Mouse (Mus musculus): Measurements from ENCODE around the gene Tbxas1. TPM values are rescaled to one million over a fixed set of nuclear protein-coding genes. Genes with fewer than 3 reads are reported as not detected.

The Tbxas1 gene
- polyA plus RNA-seq, 1 experiment from 2014 or later = 1.8 TPM

DNA sequence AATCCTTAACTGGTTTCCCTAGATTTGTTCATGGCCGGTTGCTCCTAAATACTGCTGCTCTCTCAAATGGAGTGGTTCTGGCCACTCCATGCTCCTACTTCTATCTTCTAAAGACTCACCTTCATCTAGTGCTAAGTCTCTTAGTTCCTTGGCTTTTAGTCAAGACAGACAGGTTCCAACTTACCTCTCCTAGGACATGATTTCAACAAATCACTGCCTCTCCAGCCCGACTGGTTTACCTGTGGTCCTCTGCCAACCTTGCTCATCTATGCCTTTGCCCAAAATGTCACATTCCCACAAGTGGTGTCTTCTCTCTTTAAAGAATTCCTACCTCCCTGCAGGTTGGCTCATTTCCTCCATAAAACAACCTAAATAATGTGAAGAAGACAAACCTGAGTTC is 2.5 kb downstream of the Tbxas1 start:
- Histone ChIP-seq H3K4me1 (peaks cover 13% of the 10 kb centered on the region), H3K27me3 (peaks cover 18% of the 10 kb centered on the region), H3K9ac (no peak overlapping the region), H3K4me3 (replicated peaks) (no peak overlapping the region), H3K36me3 (replicated peaks) (no peaks in the 10 kb centered on the region), H3K4me2 (no peak overlapping the region), H3K27ac (no peak overlapping the region), H3K9me3 (no peaks in the 10 kb centered on the region)
- 91% methylated on average over 2 of the region's 2 CpGs for whole genome bisulfite sequencing
- ATAC-seq (ENCODE audit: low FRiP score) = no peak

DNA sequence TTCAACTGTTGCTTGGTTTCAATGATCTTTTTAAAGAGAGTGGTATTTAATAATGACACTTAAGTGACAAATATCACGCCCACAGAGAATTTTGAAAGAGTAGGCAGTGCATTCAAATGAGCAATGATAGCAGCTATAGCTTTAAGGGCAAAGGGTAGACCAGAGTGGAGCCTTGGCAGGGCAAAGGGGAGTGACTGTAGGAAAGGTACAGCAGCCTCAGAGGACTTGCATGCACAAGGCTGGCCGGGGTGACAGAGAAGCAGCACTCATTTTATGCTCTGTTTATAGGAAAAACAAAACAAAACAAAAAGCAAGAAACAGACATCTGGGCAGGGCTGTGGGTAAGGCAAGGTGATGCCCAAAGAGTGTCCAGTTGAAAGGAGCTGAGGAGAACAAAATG is 6.3 kb downstream of the Tbxas1 start:
- H3K4me1 ChIP-seq = peaks cover 9% of the 10 kb centered on the region; the same call in 1 of the 2 replicates
- no peaks in the 10 kb centered on the region for H3K36me3 ChIP-seq (replicated peaks)
- peaks cover 26% of the 10 kb centered on the region for H3K27me3 ChIP-seq
- no peaks in the 10 kb centered on the region for H3K9me3 ChIP-seq
- WGBS = 69% methylated on average over 2 of the region's 2 CpGs
- no peak for ATAC-seq (ENCODE audit: low FRiP score)
- no peak overlapping the region for H3K9ac ChIP-seq
- H3K27ac ChIP-seq = no peak overlapping the region
- no peak overlapping the region for H3K4me3 ChIP-seq (replicated peaks)
- H3K4me2 ChIP-seq = no peak overlapping the region

DNA sequence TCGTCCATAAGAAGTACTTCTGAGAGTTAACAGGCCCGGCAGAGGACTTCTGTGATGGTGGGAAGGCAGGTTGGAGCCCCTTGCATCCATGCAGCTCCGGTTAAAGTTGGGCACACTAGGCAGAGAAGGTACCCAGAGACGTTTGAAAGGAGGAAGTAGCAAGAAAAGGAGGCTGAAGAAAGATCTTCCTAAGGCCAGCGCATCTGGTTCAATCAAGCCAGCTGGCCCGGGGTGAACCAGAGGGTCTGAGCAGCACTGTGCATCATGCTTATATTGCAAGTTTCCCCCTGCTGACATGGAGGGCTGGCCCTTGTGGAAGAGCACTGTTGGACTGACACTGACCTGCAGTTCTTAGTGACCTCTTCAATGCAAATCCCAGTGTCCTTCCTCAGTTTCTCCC is 6.8 kb downstream of the Tbxas1 start:
- 65% methylated on average over 6 of the region's 6 CpGs for WGBS
- ATAC-seq (ENCODE audit: low FRiP score) = no peak
- H3K9ac ChIP-seq = no peak overlapping the region
- no peaks in the 10 kb centered on the region for H3K36me3 ChIP-seq (replicated peaks)
- no peak overlapping the region for H3K4me2 ChIP-seq
- peaks cover 26% of the 10 kb centered on the region for H3K27me3 ChIP-seq
- no peaks in the 10 kb centered on the region for H3K9me3 ChIP-seq
- no peak overlapping the region for H3K27ac ChIP-seq
- H3K4me1 ChIP-seq = peaks cover 9% of the 10 kb centered on the region; the same call in 1 of the 2 replicates
- H3K4me3 ChIP-seq (replicated peaks) = no peak overlapping the region

DNA sequence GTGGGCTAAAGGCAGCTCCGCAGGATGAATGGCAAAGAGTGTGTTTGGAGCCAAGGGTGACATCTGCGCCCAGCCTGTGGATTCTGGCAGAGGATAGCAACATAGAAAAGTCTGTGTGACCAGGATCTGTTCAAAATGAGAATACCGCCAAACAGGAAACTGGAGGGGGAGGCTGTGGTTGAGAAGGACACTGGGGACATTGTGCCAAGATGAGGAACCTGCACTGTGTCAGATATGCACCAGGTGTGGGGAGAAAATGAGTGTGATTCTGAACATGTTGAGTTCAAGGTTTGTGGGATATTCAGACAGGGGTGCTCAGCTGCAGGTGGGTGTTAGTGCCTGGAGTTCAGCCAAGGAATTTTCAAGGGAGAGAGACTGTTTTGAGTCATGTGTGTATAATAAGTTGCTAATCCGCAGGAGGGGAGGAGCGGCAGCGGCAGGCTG is 7.5 kb downstream of the Tbxas1 start:
- no peak overlapping the region for H3K9ac ChIP-seq
- no peaks in the 10 kb centered on the region for H3K36me3 ChIP-seq (replicated peaks)
- H3K4me3 ChIP-seq (replicated peaks) = no peak overlapping the region
- H3K4me2 ChIP-seq = no peak overlapping the region
- H3K27me3 ChIP-seq = peaks cover 22% of the 10 kb centered on the region
- WGBS = 60% methylated on average over 6 of the region's 6 CpGs
- no peak overlapping the region for H3K27ac ChIP-seq
- ATAC-seq (ENCODE audit: low FRiP score) = no peak
- H3K9me3 ChIP-seq = no peaks in the 10 kb centered on the region
- peaks cover 9% of the 10 kb centered on the region; the same call in 1 of the 2 replicates for H3K4me1 ChIP-seq

DNA sequence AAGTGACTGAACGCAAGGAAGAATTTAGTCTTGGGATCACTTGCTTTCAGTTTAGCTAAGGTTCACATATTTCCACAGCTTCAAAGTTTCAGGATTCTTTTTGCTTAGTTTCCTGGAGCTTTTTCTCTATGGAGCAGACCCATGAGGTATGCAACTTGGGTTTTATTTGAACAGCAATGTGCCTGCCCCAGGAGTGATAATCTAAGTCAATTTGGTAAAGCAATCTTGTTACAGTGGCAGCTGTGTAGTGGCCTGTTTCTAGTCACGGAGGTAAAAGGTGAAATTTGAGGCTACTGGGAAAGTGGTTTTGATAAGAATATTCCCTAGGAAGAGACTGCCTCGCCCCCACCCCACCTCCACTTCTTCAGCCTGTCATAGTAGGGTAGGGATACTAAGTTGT is 9.3 kb downstream of the Tbxas1 start:
- no peak overlapping the region for H3K9ac ChIP-seq
- H3K27me3 ChIP-seq = peaks cover 8% of the 10 kb centered on the region; the same call in 1 of the 2 replicates
- H3K4me2 ChIP-seq = no peak overlapping the region
- WGBS = 76% methylated on average over 3 of the region's 3 CpGs
- H3K9me3 ChIP-seq = no peaks in the 10 kb centered on the region
- H3K27ac ChIP-seq = no peak overlapping the region
- no peak for ATAC-seq (ENCODE audit: low FRiP score)
- no peak overlapping the region for H3K4me3 ChIP-seq (replicated peaks)
- H3K4me1 ChIP-seq = peaks cover 9% of the 10 kb centered on the region; the same call in 1 of the 2 replicates
- no peaks in the 10 kb centered on the region for H3K36me3 ChIP-seq (replicated peaks)

DNA sequence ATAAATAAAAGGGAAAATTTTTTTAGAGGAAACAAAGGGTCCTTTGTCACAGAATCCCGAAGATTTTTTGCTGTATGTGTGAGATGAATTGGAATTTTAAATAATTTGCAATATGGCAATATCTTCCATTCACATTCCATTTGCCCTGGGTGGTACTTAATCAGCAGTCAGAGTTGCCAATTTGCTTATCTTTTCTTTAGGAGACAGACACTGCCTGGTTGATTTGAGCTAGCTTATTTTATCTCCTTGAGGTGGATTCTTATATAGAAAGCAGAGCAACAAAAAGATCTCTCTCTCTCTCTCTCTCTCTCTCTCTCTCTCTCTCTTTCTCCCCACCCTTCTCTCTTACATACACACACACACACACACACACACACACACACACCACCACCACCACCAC is 9.9 kb downstream of the Tbxas1 start:
- no peak overlapping the region for H3K9ac ChIP-seq
- WGBS = 80% methylated on average over 1 of the region's 1 CpGs
- no peaks in the 10 kb centered on the region for H3K9me3 ChIP-seq
- H3K4me1 ChIP-seq = peaks cover 9% of the 10 kb centered on the region; the same call in 1 of the 2 replicates
- H3K4me2 ChIP-seq = no peak overlapping the region
- H3K27ac ChIP-seq = no peak overlapping the region
- peaks cover 8% of the 10 kb centered on the region; the same call in 1 of the 2 replicates for H3K27me3 ChIP-seq
- H3K36me3 ChIP-seq (replicated peaks) = no peaks in the 10 kb centered on the region
- no peak overlapping the region for H3K4me3 ChIP-seq (replicated peaks)
- ATAC-seq (ENCODE audit: low FRiP score) = no peak

DNA sequence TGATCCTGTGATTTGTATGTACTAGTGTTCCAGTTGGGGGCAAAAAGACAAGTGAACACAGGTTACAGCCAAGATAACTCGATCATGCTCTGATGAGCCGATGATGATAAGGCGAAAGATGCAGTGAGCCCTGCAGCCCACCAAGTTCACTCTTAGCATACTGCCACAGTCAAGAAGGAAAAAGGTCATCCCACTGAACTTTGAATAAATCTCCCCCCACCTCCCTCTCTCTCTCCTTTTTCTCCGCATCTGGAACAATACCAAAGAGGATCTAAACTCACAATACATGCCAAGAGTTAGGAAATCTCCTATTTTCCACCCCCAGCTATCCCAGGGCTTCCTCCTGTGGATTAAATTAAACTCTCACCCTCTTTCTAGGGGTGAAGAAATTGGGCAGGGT is 12.2 kb downstream of the Tbxas1 start:
- Histone ChIP-seq H3K4me2 (no peak overlapping the region), H3K4me3 (replicated peaks) (no peak overlapping the region), H3K36me3 (replicated peaks) (no peaks in the 10 kb centered on the region), H3K9ac (no peak overlapping the region), H3K9me3 (no peaks in the 10 kb centered on the region), H3K27me3 (peaks cover 8% of the 10 kb centered on the region; the same call in 1 of the 2 replicates), H3K27ac (no peak overlapping the region), H3K4me1 (peaks cover 9% of the 10 kb centered on the region; the same call in 1 of the 2 replicates)
- WGBS = 82% methylated on average over 4 of the region's 4 CpGs
- ATAC-seq (ENCODE audit: low FRiP score) = no peak

DNA sequence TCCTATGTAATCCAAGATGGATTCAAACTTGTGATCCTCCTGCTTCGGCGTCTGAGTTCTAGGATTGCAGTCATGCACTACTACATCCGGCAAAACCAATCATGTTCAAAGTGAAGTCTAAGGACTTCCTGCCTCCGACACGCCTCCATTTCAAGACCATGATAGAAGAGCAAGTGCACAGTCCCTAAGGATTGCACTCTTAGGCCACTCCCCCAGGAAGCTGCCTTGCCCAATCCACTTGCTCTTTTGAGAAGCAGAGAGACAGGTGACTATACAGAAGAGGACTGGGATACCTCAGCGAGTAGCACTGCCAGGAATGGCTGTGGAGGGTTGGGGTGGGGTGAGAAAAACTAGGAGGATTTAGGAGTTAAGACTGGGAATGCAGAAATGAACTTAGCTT is 14.0 kb downstream of the Tbxas1 start:
- WGBS = 77% methylated on average over 6 of the region's 6 CpGs
- no peak overlapping the region for H3K4me2 ChIP-seq
- ATAC-seq (ENCODE audit: low FRiP score) = no peak
- no peaks in the 10 kb centered on the region for H3K9me3 ChIP-seq
- H3K36me3 ChIP-seq (replicated peaks) = no peaks in the 10 kb centered on the region
- H3K4me3 ChIP-seq (replicated peaks) = no peak overlapping the region
- H3K9ac ChIP-seq = no peak overlapping the region
- H3K27me3 ChIP-seq = no peaks in the 10 kb centered on the region
- H3K4me1 ChIP-seq = no peaks in the 10 kb centered on the region
- no peak overlapping the region for H3K27ac ChIP-seq

DNA sequence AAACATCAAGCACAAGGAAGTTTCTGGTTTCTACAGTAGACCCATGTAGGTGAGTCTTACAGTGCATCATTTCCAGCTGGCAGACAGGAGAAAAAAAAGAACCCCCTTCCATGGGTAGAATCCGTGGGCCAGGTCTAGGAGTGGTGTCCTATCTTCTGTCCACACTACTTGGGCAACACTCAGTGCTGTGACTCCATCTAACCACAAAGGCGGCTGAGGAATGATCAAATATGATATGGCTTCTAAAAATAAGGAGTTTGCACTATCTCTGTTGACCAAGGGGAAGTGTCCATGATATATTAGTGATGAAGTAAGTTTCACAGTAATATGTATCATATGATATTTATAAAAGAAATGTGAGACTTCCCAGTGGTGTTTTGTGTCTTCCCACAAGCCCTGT is 16.8 kb downstream of the Tbxas1 start:
- peaks cover 4% of the 10 kb centered on the region for H3K4me1 ChIP-seq
- no peak overlapping the region for H3K4me3 ChIP-seq (replicated peaks)
- no peak overlapping the region for H3K27ac ChIP-seq
- no peak overlapping the region for H3K4me2 ChIP-seq
- WGBS = 78% methylated on average over 2 of the region's 2 CpGs
- ATAC-seq (ENCODE audit: low FRiP score) = no peak
- no peaks in the 10 kb centered on the region for H3K27me3 ChIP-seq
- no peaks in the 10 kb centered on the region for H3K9me3 ChIP-seq
- H3K9ac ChIP-seq = no peak overlapping the region
- no peaks in the 10 kb centered on the region for H3K36me3 ChIP-seq (replicated peaks)

DNA sequence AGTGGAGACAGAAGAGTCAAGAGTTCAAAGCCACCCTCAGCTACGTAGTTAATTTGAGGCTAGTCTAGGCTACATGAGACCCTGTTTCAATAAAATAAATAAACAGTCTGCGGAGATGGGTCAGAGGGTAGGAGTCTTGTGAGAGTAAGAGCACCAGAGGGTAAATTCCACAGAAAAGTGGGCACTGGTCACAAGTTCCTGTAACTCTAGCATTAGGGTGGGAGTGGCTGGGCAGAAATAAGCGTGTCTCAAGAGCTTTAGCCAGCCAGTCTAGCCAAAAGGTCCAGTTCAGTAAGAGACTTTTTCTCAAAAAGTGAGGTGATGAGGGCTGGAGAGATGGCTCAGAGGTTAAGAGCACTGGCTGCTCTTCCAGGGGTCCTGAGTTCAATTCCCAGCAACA is 18.4 kb downstream of the Tbxas1 start:
- ATAC-seq (ENCODE audit: low FRiP score) = no peak
- no peak overlapping the region for H3K9ac ChIP-seq
- WGBS = 82% methylated on average over 3 of the region's 3 CpGs
- H3K9me3 ChIP-seq = no peaks in the 10 kb centered on the region
- no peaks in the 10 kb centered on the region for H3K27me3 ChIP-seq
- H3K27ac ChIP-seq = no peak overlapping the region
- no peak overlapping the region for H3K4me3 ChIP-seq (replicated peaks)
- peaks cover 10% of the 10 kb centered on the region for H3K4me1 ChIP-seq
- H3K36me3 ChIP-seq (replicated peaks) = no peaks in the 10 kb centered on the region
- H3K4me2 ChIP-seq = no peak overlapping the region

DNA sequence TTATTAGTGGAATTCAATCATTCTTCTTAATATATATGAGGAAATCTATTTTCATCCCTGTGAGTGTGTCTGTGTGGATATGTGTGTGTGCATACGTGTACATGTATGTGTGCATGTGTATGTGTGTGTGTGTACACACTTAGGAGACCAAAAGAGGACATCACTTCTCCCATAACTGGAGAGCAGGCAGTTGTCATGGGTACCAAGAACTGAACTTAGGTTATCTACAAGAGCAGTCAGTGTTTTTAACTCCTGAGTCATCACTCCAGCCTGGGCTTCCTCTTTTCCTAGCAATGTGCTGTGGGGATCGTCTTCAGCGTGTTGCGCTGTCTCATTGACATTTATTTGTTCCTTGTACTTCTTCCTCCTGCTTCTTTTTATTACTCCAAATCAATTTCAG is 24.9 kb downstream of the Tbxas1 start:
- no peaks in the 10 kb centered on the region for H3K9me3 ChIP-seq
- no peak overlapping the region for H3K4me2 ChIP-seq
- no peak for ATAC-seq (ENCODE audit: low FRiP score)
- H3K9ac ChIP-seq = no peak overlapping the region
- WGBS = 97% methylated on average over 4 of the region's 4 CpGs
- no peak overlapping the region for H3K27ac ChIP-seq
- H3K4me3 ChIP-seq (replicated peaks) = no peak overlapping the region
- H3K36me3 ChIP-seq (replicated peaks) = no peaks in the 10 kb centered on the region
- H3K4me1 ChIP-seq = peaks cover 10% of the 10 kb centered on the region
- no peaks in the 10 kb centered on the region for H3K27me3 ChIP-seq

DNA sequence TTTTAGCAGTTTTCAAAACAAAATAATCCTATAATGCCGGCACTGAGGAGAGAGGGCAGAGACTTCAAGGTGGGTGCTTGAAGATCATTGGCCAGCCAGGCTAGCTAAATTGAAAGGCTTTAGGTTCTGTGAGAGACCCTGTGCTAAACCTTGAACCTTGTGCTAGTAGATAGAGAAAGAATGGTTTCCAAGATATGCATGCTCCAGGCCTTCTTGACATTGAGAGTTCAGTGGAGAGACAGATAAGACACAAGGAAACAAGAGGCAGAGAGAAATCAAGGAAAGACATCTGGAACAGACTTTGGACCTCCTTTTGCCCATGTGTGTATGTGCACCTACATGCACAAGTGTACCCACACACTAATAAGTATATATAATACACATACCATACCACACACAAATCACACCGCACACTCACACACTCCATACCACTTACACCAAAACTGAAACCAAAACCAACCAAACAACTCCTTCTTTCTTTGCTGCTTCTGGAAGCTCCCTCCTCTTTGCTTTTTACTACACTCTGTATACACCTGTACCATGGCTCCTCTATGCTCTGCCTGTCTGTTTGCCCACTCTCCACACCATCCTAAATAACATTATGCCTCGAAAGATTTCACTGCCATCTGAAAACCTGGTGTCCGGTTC is 25.4 kb downstream of the Tbxas1 start:
- Histone ChIP-seq H3K4me2 (no peak overlapping the region), H3K4me3 (replicated peaks) (no peak overlapping the region), H3K4me1 (peaks cover 10% of the 10 kb centered on the region), H3K36me3 (replicated peaks) (no peaks in the 10 kb centered on the region), H3K9ac (no peak overlapping the region), H3K27me3 (no peaks in the 10 kb centered on the region), H3K9me3 (no peaks in the 10 kb centered on the region), H3K27ac (no peak overlapping the region)
- WGBS = 90% methylated on average over 4 of the region's 4 CpGs
- no peak for ATAC-seq (ENCODE audit: low FRiP score)

DNA sequence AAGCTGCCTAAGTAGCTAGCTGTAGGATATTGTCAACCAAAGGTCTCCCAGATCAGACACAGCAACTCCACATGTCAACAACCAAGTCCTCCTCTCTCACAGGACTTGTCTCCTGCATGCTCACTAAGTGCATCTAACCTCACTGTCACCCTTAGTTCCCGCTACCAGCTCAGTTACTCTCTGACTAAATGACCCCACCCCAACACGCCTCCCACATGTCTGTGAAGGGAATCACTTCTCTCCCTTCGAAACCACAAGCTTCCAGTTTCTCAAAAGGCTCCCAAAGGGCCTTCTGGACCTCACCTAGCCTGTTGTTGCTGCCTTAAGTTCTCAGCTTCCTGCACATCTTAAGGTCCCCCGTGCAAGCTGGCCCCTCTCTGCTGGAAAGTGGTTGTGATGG is 25.9 kb downstream of the Tbxas1 start:
- Histone ChIP-seq H3K27ac (no peak overlapping the region), H3K9ac (no peak overlapping the region), H3K4me1 (peaks cover 10% of the 10 kb centered on the region), H3K36me3 (replicated peaks) (no peaks in the 10 kb centered on the region), H3K27me3 (no peaks in the 10 kb centered on the region), H3K9me3 (no peaks in the 10 kb centered on the region), H3K4me3 (replicated peaks) (no peak overlapping the region), H3K4me2 (no peak overlapping the region)
- 93% methylated on average over 4 of the region's 4 CpGs for WGBS
- ATAC-seq (ENCODE audit: low FRiP score) = no peak
